Mouse (Mus musculus) cortical plate, adult 2 months (tissue): ENCODE results near the gene Foxb1. TPM values are rescaled to one million over a fixed set of nuclear protein-coding genes. Genes with fewer than 3 reads are reported as not detected.

ENCODE experiments used
- H3K27ac ChIP-seq: fragments of 200-500 bp; 2 replicates; pipeline ENCODE4 v1.5.1; 2012; ENCODE audit warnings: low read length, control low read depth, inconsistent platforms; ENCODE audit not compliant: insufficient read depth
- H3K4me1 ChIP-seq: fragments of 200-500 bp; 2 replicates; pipeline ENCODE4 v1.6.1; 2011; ENCODE audit warnings: low read length; ENCODE audit not compliant: control insufficient read depth, insufficient read depth
- H3K4me3 ChIP-seq: fragments of 200-500 bp; 2 replicates; pipeline ENCODE4 v1.5.1; 2011; ENCODE audit warnings: mild to moderate bottlenecking, low read length, control low read depth; ENCODE audit not compliant: insufficient read depth
- CTCF ChIP-seq: fragments of 200-500 bp; IDR thresholded peaks from 2 replicates; pipeline ENCODE4 v1.5.1; 2011; ENCODE audit warnings: mild to moderate bottlenecking, control low read depth, low read length; ENCODE audit not compliant: insufficient read depth; ENCODE audit errors: extremely low read depth
- POLR2A ChIP-seq: fragments of 200-500 bp; IDR thresholded peaks from 2 replicates; pipeline ENCODE4 v1.6.1; 2011; ENCODE audit warnings: mild to moderate bottlenecking, low read length, control low read depth; ENCODE audit not compliant: insufficient read depth; ENCODE audit errors: extremely low read depth
- polyA plus RNA-seq: library from polyadenylated mRNA; depleted of rRNA; stranded (reverse); fragments of >200 nt; gene quantifications from 2 replicates; pipeline ENCODE4 v1.2.3, GENCODE M21; 2012

Gene Foxb1
- polyA plus RNA-seq, 1 experiment: not detected

DNA sequence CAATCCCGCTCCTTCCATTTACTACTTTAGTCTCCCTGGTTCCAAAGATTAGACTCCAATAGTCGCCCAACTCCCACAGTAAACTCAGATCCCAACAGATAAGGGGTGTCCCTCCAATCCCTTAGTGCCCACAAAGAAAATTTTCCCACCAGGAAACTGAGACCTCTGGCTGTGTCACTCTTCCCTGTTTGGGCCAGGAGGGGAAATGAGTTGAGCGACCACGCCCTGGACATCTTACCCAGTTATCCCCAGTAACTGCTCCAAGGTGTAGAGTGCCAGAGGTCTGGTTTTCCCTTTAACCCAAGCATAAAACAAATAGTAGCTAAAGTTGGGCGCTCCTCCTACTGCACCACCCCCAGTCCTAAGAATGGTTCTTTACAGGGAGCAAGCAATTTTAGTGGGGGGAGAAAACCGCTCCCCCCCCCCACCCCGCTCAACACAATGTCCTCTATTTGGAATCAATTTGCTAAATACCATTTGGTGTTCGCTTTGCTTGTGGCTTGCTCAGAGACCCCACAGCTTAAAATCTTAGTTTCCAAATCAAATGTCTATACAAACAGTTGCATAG is 4.8 kb upstream of the Foxb1 start:
- no peak overlapping the region for H3K27ac ChIP-seq
- no peak overlapping the region for H3K4me3 ChIP-seq
- no peaks in the 10 kb centered on the region for H3K4me1 ChIP-seq
- no peak for TF ChIP-seq CTCF
- TF ChIP-seq POLR2A: no peak

- Histone ChIP-seq H3K4me1 (no peaks in the 10 kb centered on the region), H3K27ac (no peak overlapping the region), H3K4me3 (no peak overlapping the region)
- no peak for TF ChIP-seq CTCF
Measured at GRCm38 (mm10) chr9:69764586-69765482, 4.1 kb upstream of the Foxb1 start.

- TF ChIP-seq POLR2A: no peak
- no peak for TF ChIP-seq CTCF
- no peaks in the 10 kb centered on the region for H3K4me1 ChIP-seq
- H3K27ac ChIP-seq: no peak overlapping the region
- H3K4me3 ChIP-seq: no peak overlapping the region
Measured at GRCm38 (mm10) chr9:69763681-69764585, 3.2 kb upstream of the Foxb1 start.

- H3K27ac ChIP-seq: no peak overlapping the region
- no peak for TF ChIP-seq POLR2A
- no peak for TF ChIP-seq CTCF
- no peaks in the 10 kb centered on the region for H3K4me1 ChIP-seq
- no peak overlapping the region for H3K4me3 ChIP-seq
Measured at GRCm38 (mm10) chr9:69762703-69763102, 2.0 kb upstream of the Foxb1 start.

GRCm38 (mm10) chr9:69762221-69762620 is 1.5 kb upstream of the Foxb1 start:
- H3K4me1 ChIP-seq: no peaks in the 10 kb centered on the region
- TF ChIP-seq CTCF: no peak
- TF ChIP-seq POLR2A: no peak
- no peak overlapping the region for H3K4me3 ChIP-seq
- no peak overlapping the region for H3K27ac ChIP-seq

GRCm38 (mm10) chr9:69761569-69761968 is 829 bp upstream of the Foxb1 start:
- Histone ChIP-seq H3K27ac (no peak overlapping the region), H3K4me1 (no peaks in the 10 kb centered on the region), H3K4me3 (no peak overlapping the region)
- TF ChIP-seq POLR2A (no peak), CTCF (no peak)

DNA sequence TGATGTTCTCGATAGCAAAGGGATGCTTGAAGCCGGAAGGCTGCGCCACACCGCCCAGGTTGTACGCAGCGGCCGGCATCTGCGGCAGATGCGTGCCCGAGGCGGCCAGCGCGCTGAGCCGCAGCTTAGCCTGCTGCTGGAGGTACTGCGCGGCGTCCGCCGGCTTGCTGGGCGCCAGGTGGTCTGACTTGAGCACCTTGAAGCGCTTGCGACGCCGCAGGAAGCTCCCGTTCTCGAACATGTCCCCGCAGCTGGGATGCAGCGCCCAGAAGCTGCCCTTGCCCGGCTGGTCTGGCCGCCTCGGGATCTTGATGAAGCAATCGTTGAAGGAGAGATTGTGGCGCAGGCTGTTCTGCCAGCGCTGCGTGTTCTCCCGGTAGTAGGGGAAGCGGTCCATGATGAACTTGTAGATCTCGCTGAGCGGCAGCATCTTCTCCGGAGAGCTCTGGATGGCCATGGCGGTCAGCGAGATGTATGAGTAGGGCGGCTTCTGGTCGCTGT is 969 bp downstream of the Foxb1 start:
- TF ChIP-seq POLR2A: no peak
- no peaks in the 10 kb centered on the region for H3K4me1 ChIP-seq
- H3K27ac ChIP-seq: no peak overlapping the region
- H3K4me3 ChIP-seq: no peak overlapping the region

- H3K4me1 ChIP-seq: no peaks in the 10 kb centered on the region
- H3K27ac ChIP-seq: no peak overlapping the region
- no peak for TF ChIP-seq POLR2A
- TF ChIP-seq CTCF: no peak
- no peak overlapping the region for H3K4me3 ChIP-seq
Measured at GRCm38 (mm10) chr9:69758946-69759615, 1.7 kb downstream of the Foxb1 start.

GRCm38 (mm10) chr9:69758506-69758905 is 2.2 kb downstream of the Foxb1 start:
- TF ChIP-seq POLR2A: no peak
- TF ChIP-seq CTCF: no peak
- Histone ChIP-seq H3K27ac (no peak overlapping the region), H3K4me3 (no peak overlapping the region), H3K4me1 (no peaks in the 10 kb centered on the region)
